Mouse (Mus musculus): ENCODE measurements around the gene Angptl2.

Angptl2 gene

DNA sequence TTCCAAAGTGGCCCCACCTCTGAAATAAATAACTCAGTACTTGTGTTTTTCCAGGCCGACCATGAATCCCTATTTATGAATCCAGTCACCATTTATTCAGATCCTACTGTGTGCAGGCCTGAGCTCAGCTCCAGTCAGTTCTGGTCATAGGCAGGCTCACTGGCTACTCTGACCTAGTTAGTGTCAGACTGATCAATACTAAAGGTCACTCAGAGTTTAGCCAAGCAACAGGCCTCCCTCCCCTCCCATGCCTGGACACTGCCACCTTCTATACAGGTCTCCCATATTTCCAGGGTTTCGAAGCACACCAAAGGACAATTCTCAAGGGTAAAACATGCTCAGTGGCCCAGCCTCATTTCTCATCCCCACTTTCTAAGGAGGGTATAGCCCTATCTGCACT, 54.7 kb downstream of the Angptl2 start:
- no peak for DNase-seq (ENCODE audit: low spot score in 2 of 2)

- no peak for DNase-seq (ENCODE audit: low spot score in 2 of 2)
Observed at GRCm38 (mm10) chr2:33271511-33271910, 55.6 kb downstream of the Angptl2 start.

GRCm38 (mm10) chr2:33272665-33273439, 57.0 kb downstream of the Angptl2 start:
- DNase-seq (ENCODE audit: low spot score in 2 of 2), result no peak

DNA sequence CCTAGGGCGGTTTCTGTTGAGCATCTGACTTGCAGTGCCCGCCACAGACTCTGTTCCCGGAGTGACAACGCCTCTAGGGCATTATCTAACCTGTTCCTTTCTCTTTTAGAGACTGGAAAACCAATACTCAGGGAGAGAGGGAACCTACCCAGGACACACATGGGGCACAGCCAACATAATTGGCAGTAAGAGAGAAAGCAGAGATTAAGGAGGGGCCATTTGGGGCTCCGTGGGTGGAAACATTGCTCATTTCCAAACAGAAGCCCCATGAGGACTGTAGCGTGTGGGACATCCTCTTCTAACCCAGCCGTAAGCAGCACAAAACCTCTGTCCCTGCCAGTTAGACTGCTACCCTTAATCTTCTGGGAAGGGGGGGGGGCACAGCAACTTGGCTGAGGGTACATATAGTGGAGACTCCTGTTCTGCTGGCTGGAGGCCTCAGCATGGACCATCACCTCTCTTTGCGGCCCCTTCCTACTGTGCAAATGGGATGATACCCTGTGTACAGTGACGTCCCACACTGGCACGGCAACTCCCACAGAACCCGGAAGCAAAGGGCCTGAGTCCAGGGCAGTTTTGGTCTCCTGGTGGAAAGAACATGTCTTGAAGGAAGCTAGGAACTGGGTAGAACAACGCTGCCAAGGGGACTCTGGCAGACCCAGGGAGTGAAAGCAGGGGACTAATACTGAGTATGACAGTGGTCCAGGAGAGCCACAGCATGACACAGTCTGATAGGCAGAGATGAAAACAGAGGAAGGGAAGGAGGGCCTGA, 59.0 kb downstream of the Angptl2 start:
- DNase-seq (ENCODE audit: low spot score in 2 of 2), result no peak

DNA sequence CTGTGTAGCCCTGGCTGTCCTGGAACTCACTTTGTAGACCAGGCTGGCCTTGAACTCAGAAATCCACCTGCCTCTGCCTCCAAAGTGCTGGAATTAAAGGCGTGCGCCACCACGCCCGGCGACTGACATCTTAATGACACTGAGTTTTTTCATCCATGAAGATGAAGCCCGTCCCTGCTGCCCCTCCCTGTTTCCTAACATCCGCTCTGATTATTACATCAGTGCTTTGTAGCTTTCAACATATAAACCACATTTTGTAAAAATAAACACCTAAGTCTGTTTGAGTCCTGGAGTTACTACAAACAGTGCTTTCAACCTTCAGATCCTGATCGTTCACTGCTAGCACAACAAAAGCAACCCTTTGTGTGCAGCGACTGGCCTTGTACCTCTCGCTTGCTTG, 63.9 kb downstream of the Angptl2 start:
- no peak for DNase-seq (ENCODE audit: low spot score in 2 of 2)

- no peak for DNase-seq (ENCODE audit: low spot score in 2 of 2)
Observed at GRCm38 (mm10) chr2:33280525-33280924, 64.7 kb downstream of the Angptl2 start.

DNA sequence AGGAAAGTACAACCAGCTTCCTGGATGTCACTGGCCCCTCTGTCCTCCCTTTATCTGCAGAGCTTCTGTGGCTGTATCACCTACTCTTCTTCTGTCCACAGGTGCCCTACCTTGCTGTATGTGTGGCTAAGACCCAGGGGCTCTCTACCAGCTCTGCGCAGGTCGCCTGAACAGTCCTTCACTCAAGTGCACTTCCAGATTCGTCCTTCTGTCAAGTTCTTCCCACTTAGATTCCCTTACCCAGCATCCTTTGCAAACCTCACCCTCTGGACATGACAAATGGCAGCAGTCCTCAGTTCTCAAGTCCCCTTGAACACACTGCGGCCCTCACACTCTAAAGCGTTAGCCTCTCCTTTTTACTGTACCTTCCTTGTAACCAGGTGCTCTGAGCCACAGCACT, 65.9 kb downstream of the Angptl2 start:
- no peak for DNase-seq (ENCODE audit: low spot score in 2 of 2)

DNA sequence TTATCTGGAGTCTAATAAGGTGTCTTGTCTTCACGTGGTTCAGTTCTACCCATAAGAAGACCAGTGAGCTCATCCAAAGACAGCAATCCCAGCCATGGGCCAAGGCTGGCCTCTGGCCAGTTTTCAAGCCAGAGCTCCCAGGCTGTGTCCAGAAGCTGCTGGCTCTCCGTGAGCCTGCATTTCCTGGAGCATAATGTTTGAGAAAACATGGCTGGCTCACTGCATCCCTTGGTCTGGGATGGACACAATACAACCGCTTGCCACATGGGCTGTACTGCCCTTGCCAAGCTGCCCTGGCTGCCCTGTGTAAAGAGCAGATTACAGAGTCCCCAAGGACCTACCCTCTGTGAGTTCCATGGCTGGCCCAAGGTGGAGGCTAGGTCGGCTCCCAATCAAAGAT, 67.0 kb downstream of the Angptl2 start:
- no peak for DNase-seq (ENCODE audit: low spot score in 2 of 2)

DNA sequence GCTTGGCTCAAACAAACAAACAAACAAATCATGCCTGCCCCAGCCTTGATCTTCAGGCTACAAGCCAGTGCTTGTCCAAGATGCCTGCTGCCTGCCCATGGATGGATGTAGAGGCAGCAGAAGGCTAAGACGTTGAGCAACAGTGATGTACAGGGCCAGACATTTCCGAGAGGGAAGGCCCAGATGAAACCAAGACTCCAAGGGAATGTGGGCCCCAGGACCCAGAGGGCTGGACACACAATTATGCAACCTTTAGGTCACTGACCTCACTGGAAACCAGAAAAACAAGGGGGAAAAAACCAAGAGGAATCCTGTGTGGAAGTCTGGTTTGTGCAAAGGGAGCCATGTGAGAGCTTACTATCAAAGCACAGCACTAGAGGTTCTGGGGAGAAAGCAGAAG, 67.8 kb downstream of the Angptl2 start:
- no peak for DNase-seq (ENCODE audit: low spot score in 2 of 2)

GRCm38 (mm10) chr2:33288837-33289236, 73.0 kb downstream of the Angptl2 start:
- DNase-seq (ENCODE audit: low spot score in 2 of 2), result no peak

GRCm38 (mm10) chr2:33290491-33290890, 74.6 kb downstream of the Angptl2 start:
- no peak for DNase-seq (ENCODE audit: low spot score in 2 of 2)

GRCm38 (mm10) chr2:33292057-33292456, 76.2 kb downstream of the Angptl2 start:
- no peak for DNase-seq (ENCODE audit: low spot score in 2 of 2)

- no peak for DNase-seq (ENCODE audit: low spot score in 2 of 2)
Observed at GRCm38 (mm10) chr2:33295115-33295514, 79.2 kb downstream of the Angptl2 start.
